Mouse (Mus musculus) testis, adult 10 weeks (tissue): ENCODE measurements around the gene Actrt1. TPM values are rescaled to one million over a fixed set of nuclear protein-coding genes. Genes with fewer than 3 reads are reported as not detected.

Experiments used
- polyA plus RNA-seq: library from polyadenylated mRNA; stranded (reverse); fragments of 350-450 nt; fragmentation: Illumina TruSeq; extraction: RNeasy Lipid Tissue Mini Kit (QIAGEN cat#74804); gene quantifications from one replicate; pipeline ENCODE4 v1.2.3, GENCODE M21; 2014; ENCODE audit warnings: low read depth, low replicate concordance

The Actrt1 gene
- polyA plus RNA-seq, result 68.6 TPM

GRCm38 (mm10) chrX:46328707-46329106 is at the start of gene Actrt1:
Gene Actrt1, plus strand, starts transcription at chrX:46329007.

